Mouse (Mus musculus): ENCODE results near the gene Mcm2. TPM values are rescaled to one million over a fixed set of nuclear protein-coding genes. Genes with fewer than 3 reads are reported as not detected.

Gene Mcm2
- polyA plus RNA-seq (2015; fragmentation: Nextera tagmentation; extraction: Ambion mirVana), result 125 and 144 TPM in 2 replicates

GRCm38 (mm10) chr6:88898534-88899048 is at the start of gene Mcm2:
Gene Mcm2 (minus strand): TSS chr6:88898780.

GRCm38 (mm10) chr6:88901947-88902820 is 3.6 kb upstream of the Mcm2 start, which contains the start of gene Tpra1:
Gene Tpra1 (plus strand): TSS chr6:88902251.

GRCm38 (mm10) chr6:88874868-88875508 is 23.6 kb downstream of the Mcm2 start, which contains the start of gene Podxl2:
Gene Podxl2 (minus strand): TSS chr6:88875044.

GRCm38 (mm10) chr6:88841781-88842689 is 56.5 kb downstream of the Mcm2 start, which contains the start of gene Abtb1:
Gene Abtb1 (minus strand): TSS chr6:88841984.

Other genes starting within 250 kb of the Mcm2 start
- gene Mgll, start 174.4 kb downstream of the Mcm2 start, polyA plus RNA-seq (2015; fragmentation: Nextera tagmentation; extraction: Ambion mirVana), result 105 and 111 TPM in 2 replicates
- 77.5 and 88.3 TPM in 2 replicates for gene Abtb1, start 56.8 kb downstream of the Mcm2 start, polyA plus RNA-seq (2015; fragmentation: Nextera tagmentation; extraction: Ambion mirVana)
- 11.8 and 20.1 TPM in 2 replicates for gene Podxl2, start 23.7 kb downstream of the Mcm2 start, polyA plus RNA-seq (2015; fragmentation: Nextera tagmentation; extraction: Ambion mirVana)
- gene Tpra1, start 3.5 kb upstream of the Mcm2 start, polyA plus RNA-seq (2015; fragmentation: Nextera tagmentation; extraction: Ambion mirVana), result 56.3 and 61.7 TPM in 2 replicates